Mouse (Mus musculus) embryonic fibroblast, embryonic 13.5 days (primary cell): ENCODE measurements at regions not wholly inside any gene's neighbourhood (a gene's known extent, or its start where the extent isn't known, plus 50 kb on each side); places are given as distances from the start of the nearest gene placed in this dataset.

Source experiments
- CTCF ChIP-seq: IDR thresholded peaks from 2 replicates; pipeline ENCODE4 v1.5.1; 2011; ENCODE audit warnings: mild to moderate bottlenecking, control low read depth, low read length, moderate library complexity, borderline replicate concordance; ENCODE audit not compliant: insufficient read depth
- POLR2A ChIP-seq: IDR thresholded peaks from 2 replicates; pipeline ENCODE4 v1.6.1; 2011; ENCODE audit warnings: low read depth, mild to moderate bottlenecking, control low read depth, low read length, moderate library complexity

GRCm38 (mm10) chr13:70190978-70191377 lies 388.8 kb downstream of the Med10 start:
- TF ChIP-seq CTCF (no peak), POLR2A (no peak)
